Mouse (Mus musculus) liver, embryonic 15.5 days (tissue): Measurements from ENCODE around the gene Fgfr2. TPM values are rescaled to one million over a fixed set of nuclear protein-coding genes. Genes with fewer than 3 reads are reported as not detected.

Experiments
- ATAC-seq: fragments of 200-750 bp; cut with Nextera tagmentation; 2 replicates; pipeline ENCODE4 v1.8.0; 2017; ENCODE audit warnings: moderate number of reproducible peaks, mild to moderate bottlenecking, moderate library complexity; ENCODE audit not compliant: insufficient read depth
- H3K27ac ChIP-seq: fragments of 300-500 bp; sonication (generic); replicated peaks from 2 replicates; pipeline ENCODE4 v1.5.1; 2015; ENCODE audit warnings: mild to moderate bottlenecking, inconsistent platforms
- H3K27me3 ChIP-seq: fragments of 300-500 bp; sonication (generic); 2 replicates; pipeline ENCODE4 v1.6.1; 2015; ENCODE audit warnings: mild to moderate bottlenecking, inconsistent platforms
- H3K36me3 ChIP-seq: fragments of 300-500 bp; sonication (generic); replicated peaks from 2 replicates; pipeline ENCODE4 v1.6.1; 2015; ENCODE audit warnings: moderate library complexity, mild to moderate bottlenecking, inconsistent platforms
- H3K4me1 ChIP-seq: fragments of 300-500 bp; sonication (generic); replicated peaks from 2 replicates; pipeline ENCODE4 v1.6.1; 2015; ENCODE audit warnings: inconsistent platforms
- H3K4me2 ChIP-seq: fragments of 300-500 bp; sonication (generic); 2 replicates; pipeline ENCODE4 v1.6.1; 2015; ENCODE audit warnings: moderate library complexity, mild to moderate bottlenecking, inconsistent platforms
- H3K4me3 ChIP-seq: fragments of 300-500 bp; sonication (generic); replicated peaks from 2 replicates; pipeline ENCODE4 v1.5.1; 2015; ENCODE audit warnings: mild to moderate bottlenecking, inconsistent platforms
- H3K9ac ChIP-seq: fragments of 300-500 bp; sonication (generic); 2 replicates; pipeline ENCODE4 v1.6.1; 2015; ENCODE audit warnings: moderate library complexity, mild to moderate bottlenecking, inconsistent platforms
- H3K9me3 ChIP-seq: fragments of 300-500 bp; sonication (generic); replicated peaks from 2 replicates; pipeline ENCODE4 v1.6.1; 2016; ENCODE audit warnings: inconsistent platforms
- WGBS: fragments of 180-500 bp; shearing (Covaris S2); methylation state at CpG from one replicate; pipeline ENCODE4 v1.1.7; 2015; ENCODE audit warnings: mixed read lengths; ENCODE audit not compliant: insufficient replicate concordance; 5-methylcytosine and 5-hydroxymethylcytosine counted together
- polyA plus RNA-seq: library from polyadenylated mRNA; unstranded; fragments of >200 nt; fragmentation: Nextera tagmentation; extraction: Ambion mirVana; gene quantifications from 2 replicates; pipeline ENCODE4 v1.2.1, GENCODE M21; 2015

Fgfr2 gene
- polyA plus RNA-seq, 1 experiment from 2014 or later = 10.5 TPM

- Histone ChIP-seq H3K27me3 (no peaks in the 10 kb centered on the region), H3K9ac (no peak overlapping the region), H3K36me3 (peaks cover 78% of the 10 kb centered on the region), H3K4me2 (no peak overlapping the region; the same call in 1 of the 2 replicates), H3K27ac (peak overlapping the region; percentile 69), H3K4me1 (peaks cover 67% of the 10 kb centered on the region), H3K4me3 (no peak overlapping the region), H3K9me3 (no peaks in the 10 kb centered on the region)
- peak; percentile 60 for ATAC-seq
- WGBS = 77% methylated on average over 4 of the region's 4 CpGs
Observed at GRCm38 (mm10) chr7:132729093-132729831, 393.9 kb downstream of the Fgfr2 start.

DNA sequence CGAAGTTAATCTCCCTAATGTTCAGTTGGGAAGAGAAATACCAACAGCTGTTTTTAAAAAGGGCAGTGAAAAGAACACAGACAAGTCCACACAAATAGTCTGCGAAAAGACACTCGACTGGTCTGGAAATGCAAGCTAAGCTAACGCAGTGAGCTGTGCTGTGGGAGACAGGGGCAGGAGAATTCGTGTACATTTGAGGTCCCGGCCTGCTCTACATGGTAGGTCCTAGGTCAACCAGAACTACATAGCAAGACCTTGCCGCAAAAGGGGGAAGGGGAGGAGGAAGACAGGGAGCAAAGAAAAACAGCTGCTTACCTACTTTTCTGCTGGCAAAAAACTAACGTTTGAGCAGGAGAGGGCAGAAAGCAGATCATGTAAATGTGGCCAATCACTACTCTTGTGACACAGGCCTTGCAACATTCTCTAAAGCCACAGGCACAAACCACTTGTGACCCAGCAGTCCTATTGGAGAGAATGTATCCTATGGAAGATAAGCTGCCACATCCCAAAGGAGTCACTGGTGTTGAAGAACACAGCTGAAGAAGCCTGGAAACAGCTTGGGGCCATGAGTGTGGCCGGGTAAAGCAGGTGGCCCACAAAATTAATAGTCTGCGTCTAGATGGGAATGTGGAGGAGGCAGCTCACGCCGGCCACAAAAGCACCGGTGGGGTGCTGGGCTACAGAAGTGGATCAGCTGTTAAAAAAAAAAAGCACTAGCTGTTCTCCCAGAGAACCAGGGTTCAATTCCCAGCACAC is 396.9 kb downstream of the Fgfr2 start:
- H3K9me3 ChIP-seq = no peaks in the 10 kb centered on the region
- H3K36me3 ChIP-seq = peaks cover 71% of the 10 kb centered on the region
- ATAC-seq = no peak
- H3K4me1 ChIP-seq = peaks cover 76% of the 10 kb centered on the region
- no peak overlapping the region for H3K9ac ChIP-seq
- no peaks in the 10 kb centered on the region for H3K27me3 ChIP-seq
- H3K27ac ChIP-seq = peak overlapping the region; percentile 39
- 78% methylated on average over 13 of the region's 13 CpGs for WGBS
- H3K4me2 ChIP-seq = no peak overlapping the region
- no peak overlapping the region for H3K4me3 ChIP-seq

GRCm38 (mm10) chr7:132724501-132725062 is 398.6 kb downstream of the Fgfr2 start:
- Histone ChIP-seq H3K27ac (peak overlapping the region; percentile 68), H3K4me2 (peak overlapping the region; percentile 56), H3K9me3 (no peaks in the 10 kb centered on the region), H3K9ac (no peak overlapping the region; the same call in 1 of the 2 replicates), H3K4me1 (peaks cover 74% of the 10 kb centered on the region), H3K27me3 (no peaks in the 10 kb centered on the region), H3K4me3 (no peak overlapping the region), H3K36me3 (peaks cover 71% of the 10 kb centered on the region)
- ATAC-seq = no peak
- WGBS = 79% methylated on average over 5 of the region's 5 CpGs

DNA sequence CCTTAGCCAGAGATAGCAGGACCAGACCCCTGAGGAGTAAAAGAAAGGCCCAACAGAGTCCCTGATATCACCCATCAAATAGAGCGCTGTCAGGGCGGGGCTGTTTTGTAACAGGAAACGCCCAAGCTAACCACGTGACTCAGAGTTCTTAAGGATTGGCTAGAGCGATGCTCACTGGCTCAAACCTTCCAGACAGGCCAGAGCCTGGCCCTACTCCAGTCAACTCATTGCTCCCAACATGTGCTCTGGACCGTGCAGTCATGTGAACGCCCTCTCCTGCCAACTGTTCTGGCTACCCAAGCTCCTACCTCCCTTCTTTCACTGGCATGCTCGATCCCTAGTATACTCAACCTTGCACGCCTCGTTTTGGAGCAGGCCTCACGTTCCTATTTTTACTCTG is 399.2 kb downstream of the Fgfr2 start:
- Histone ChIP-seq H3K9ac (no peak overlapping the region; the same call in 1 of the 2 replicates), H3K9me3 (no peaks in the 10 kb centered on the region), H3K4me3 (0 out of 2 replicates have a peak overlapping the region, but pooled peaks have one; percentile 3), H3K4me1 (peaks cover 74% of the 10 kb centered on the region), H3K4me2 (peak overlapping the region; percentile 56), H3K27ac (peak overlapping the region; percentile 68), H3K27me3 (no peaks in the 10 kb centered on the region), H3K36me3 (peaks cover 71% of the 10 kb centered on the region)
- WGBS = 51% methylated on average over 11 of the region's 11 CpGs
- ATAC-seq = peak; percentile 92

GRCm38 (mm10) chr7:132722401-132723370 is 400.5 kb downstream of the Fgfr2 start:
- Histone ChIP-seq H3K4me2 (no peak overlapping the region), H3K27me3 (no peaks in the 10 kb centered on the region), H3K9me3 (no peaks in the 10 kb centered on the region), H3K9ac (peak overlapping the region; percentile 19; the same call in 1 of the 2 replicates), H3K4me1 (peaks cover 76% of the 10 kb centered on the region), H3K27ac (peak overlapping the region; percentile 68), H3K4me3 (no peak overlapping the region), H3K36me3 (peaks cover 65% of the 10 kb centered on the region)
- ATAC-seq = no peak
- 90% methylated on average over 12 of the region's 12 CpGs for WGBS

GRCm38 (mm10) chr7:132720562-132720961 is 402.6 kb downstream of the Fgfr2 start:
- WGBS = 75% methylated on average over 8 of the region's 8 CpGs

DNA sequence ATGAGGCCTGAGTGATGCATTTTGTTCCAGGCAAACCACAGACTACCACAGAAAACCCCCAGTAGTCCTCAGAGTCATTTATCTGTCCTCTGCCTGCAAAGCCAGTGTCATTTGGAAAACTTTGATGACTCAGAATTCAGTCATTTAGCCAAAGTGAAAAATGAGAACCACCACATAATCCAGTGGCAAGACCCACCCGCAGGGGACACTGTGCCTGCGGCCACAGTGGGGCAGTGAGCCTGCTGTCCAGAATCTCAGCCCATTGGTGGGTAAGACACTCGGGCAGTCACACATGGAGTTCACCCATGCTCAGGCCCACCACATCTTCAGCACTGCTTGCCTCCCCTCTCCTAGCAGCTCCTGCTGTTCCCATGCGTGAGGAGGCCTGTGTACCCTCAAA is 403.6 kb downstream of the Fgfr2 start:
- no peak for ATAC-seq
- no peak overlapping the region for H3K4me2 ChIP-seq
- WGBS = 67% methylated on average over 4 of the region's 4 CpGs
- no peaks in the 10 kb centered on the region for H3K27me3 ChIP-seq
- H3K4me3 ChIP-seq = no peak overlapping the region
- 0 out of 2 replicates have a peak overlapping the region, but pooled peaks have one; percentile 33 for H3K27ac ChIP-seq
- no peak overlapping the region for H3K9ac ChIP-seq
- H3K9me3 ChIP-seq = no peaks in the 10 kb centered on the region
- peaks cover 74% of the 10 kb centered on the region for H3K4me1 ChIP-seq
- peaks cover 78% of the 10 kb centered on the region for H3K36me3 ChIP-seq

More at GRCm38 (mm10) chr7:132720562-132720961, 402.6 kb downstream of the Fgfr2 start:
- no peak for ATAC-seq
- Histone ChIP-seq H3K4me3 (no peak overlapping the region), H3K27me3 (no peaks in the 10 kb centered on the region), H3K4me1 (peaks cover 77% of the 10 kb centered on the region), H3K9me3 (no peaks in the 10 kb centered on the region), H3K4me2 (no peak overlapping the region), H3K36me3 (peaks cover 72% of the 10 kb centered on the region), H3K9ac (no peak overlapping the region), H3K27ac (no peak overlapping the region)

DNA sequence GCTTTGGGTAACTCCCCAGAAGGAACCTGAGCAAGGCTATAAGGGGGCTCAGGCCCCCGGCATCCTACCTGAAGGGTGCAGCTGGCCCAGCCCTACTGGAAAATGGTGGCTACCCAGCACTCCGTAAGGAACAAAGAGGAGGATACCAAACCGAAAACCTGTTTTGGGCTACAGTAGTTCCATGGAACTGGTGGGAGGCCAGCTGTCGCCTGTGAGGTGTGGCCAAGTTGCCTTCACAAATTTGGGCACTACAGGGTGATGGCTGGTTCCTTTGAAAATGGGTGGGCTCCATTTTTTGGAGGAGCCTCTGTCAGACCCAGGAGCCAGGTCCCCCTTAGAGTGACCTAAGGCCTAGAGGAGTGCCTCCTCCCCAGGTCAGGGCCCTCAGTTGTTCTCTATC is 407.9 kb downstream of the Fgfr2 start:
- no peak for ATAC-seq
- Histone ChIP-seq H3K27me3 (no peaks in the 10 kb centered on the region), H3K27ac (no peak overlapping the region), H3K36me3 (peaks cover 82% of the 10 kb centered on the region), H3K4me1 (peaks cover 66% of the 10 kb centered on the region), H3K9me3 (no peaks in the 10 kb centered on the region), H3K9ac (no peak overlapping the region), H3K4me2 (no peak overlapping the region), H3K4me3 (no peak overlapping the region)
- 85% methylated on average over 4 of the region's 4 CpGs for WGBS

GRCm38 (mm10) chr7:132714236-132714923 is 408.8 kb downstream of the Fgfr2 start:
- Histone ChIP-seq H3K27me3 (no peaks in the 10 kb centered on the region), H3K4me2 (no peak overlapping the region), H3K36me3 (peaks cover 73% of the 10 kb centered on the region), H3K9me3 (no peaks in the 10 kb centered on the region), H3K27ac (peak overlapping the region; percentile 78), H3K4me1 (peaks cover 57% of the 10 kb centered on the region), H3K4me3 (no peak overlapping the region), H3K9ac (no peak overlapping the region)
- WGBS = 56% methylated on average over 6 of the region's 6 CpGs
- no peak for ATAC-seq
